Mouse (Mus musculus) limb, embryonic 10.5 days (tissue): ENCODE measurements around the gene Hmgcll1. TPM values are rescaled to one million over a fixed set of nuclear protein-coding genes. Genes with fewer than 3 reads are reported as not detected.

Experiments
- DNase-seq: peaks from one replicate; pipeline ENCODE4 v3.0.0-alpha.2; 2017; ENCODE audit warnings: low spot score
- H3K27ac ChIP-seq: fragments of 300-500 bp; sonication (generic); 2 replicates; pipeline ENCODE4 v1.5.1; 2016; ENCODE audit warnings: mild to moderate bottlenecking
- H3K27me3 ChIP-seq: fragments of 300-500 bp; sonication (generic); 2 replicates; pipeline ENCODE4 v1.6.1; 2016; ENCODE audit warnings: low read depth, mild to moderate bottlenecking; ENCODE audit not compliant: poor library complexity, severe bottlenecking
- H3K36me3 ChIP-seq: fragments of 300-500 bp; sonication (generic); 2 replicates; pipeline ENCODE4 v1.6.1; 2016; ENCODE audit warnings: mild to moderate bottlenecking, moderate library complexity
- H3K4me1 ChIP-seq: fragments of 300-500 bp; sonication (generic); 2 replicates; pipeline ENCODE4 v1.6.1; 2016
- H3K4me3 ChIP-seq: fragments of 300-500 bp; sonication (generic); 2 replicates; pipeline ENCODE4 v1.5.1; 2016; ENCODE audit warnings: mild to moderate bottlenecking, moderate library complexity
- H3K9me3 ChIP-seq: fragments of 300-500 bp; sonication (generic); replicated peaks from 2 replicates; pipeline ENCODE4 v1.6.1; 2016; ENCODE audit warnings: mild to moderate bottlenecking
- WGBS: fragments of 180-500 bp; shearing (Covaris S2); methylation state at CpG from one replicate; pipeline ENCODE4 v1.1.7; 2016; 5-methylcytosine and 5-hydroxymethylcytosine counted together
- polyA plus RNA-seq: library from polyadenylated mRNA; unstranded; fragments of >200 nt; fragmentation: Nextera tagmentation; extraction: Ambion mirVana; gene quantifications from 2 replicates; pipeline ENCODE4 v1.2.1, GENCODE M21; 2016

Gene Hmgcll1
- polyA plus RNA-seq, 1 experiment from 2014 or later: 5.7 TPM

- H3K27ac ChIP-seq: no peak overlapping the region
- no peak for DNase-seq
- no peaks in the 10 kb centered on the region for H3K27me3 ChIP-seq
- peaks cover 15% of the 10 kb centered on the region for H3K4me1 ChIP-seq
- H3K9me3 ChIP-seq: no peaks in the 10 kb centered on the region
- no peaks in the 10 kb centered on the region for H3K36me3 ChIP-seq
- 81% methylated on average over 5 of the region's 5 CpGs for WGBS
- H3K4me3 ChIP-seq: no peak overlapping the region
Measured at GRCm38 (mm10) chr9:76023551-76023973, 8.9 kb downstream of the Hmgcll1 start.

- WGBS: 61% methylated on average over 5 of the region's 5 CpGs
- DNase-seq: no peak
- Histone ChIP-seq H3K36me3 (no peaks in the 10 kb centered on the region), H3K27me3 (no peaks in the 10 kb centered on the region), H3K4me3 (no peak overlapping the region), H3K9me3 (no peaks in the 10 kb centered on the region), H3K4me1 (peaks cover 15% of the 10 kb centered on the region), H3K27ac (peak overlapping the region; percentile 63; the same call in 1 of the 2 replicates)
Measured at GRCm38 (mm10) chr9:76024277-76025246, 9.9 kb downstream of the Hmgcll1 start.

GRCm38 (mm10) chr9:76029471-76030199, 15.0 kb downstream of the Hmgcll1 start:
- Histone ChIP-seq H3K27me3 (no peaks in the 10 kb centered on the region), H3K9me3 (no peaks in the 10 kb centered on the region), H3K27ac (no peak overlapping the region), H3K4me3 (no peak overlapping the region), H3K4me1 (peaks cover 10% of the 10 kb centered on the region), H3K36me3 (no peaks in the 10 kb centered on the region)
- WGBS: 85% methylated on average over 16 of the region's 16 CpGs
- no peak for DNase-seq

GRCm38 (mm10) chr9:76035058-76035457, 20.4 kb downstream of the Hmgcll1 start:
- Histone ChIP-seq H3K36me3 (no peaks in the 10 kb centered on the region), H3K4me3 (no peak overlapping the region), H3K27ac (peak overlapping the region; percentile 67), H3K27me3 (no peaks in the 10 kb centered on the region), H3K4me1 (peaks cover 48% of the 10 kb centered on the region), H3K9me3 (no peaks in the 10 kb centered on the region)
- no peak for DNase-seq
- WGBS: 45% methylated on average over 7 of the region's 7 CpGs

DNA sequence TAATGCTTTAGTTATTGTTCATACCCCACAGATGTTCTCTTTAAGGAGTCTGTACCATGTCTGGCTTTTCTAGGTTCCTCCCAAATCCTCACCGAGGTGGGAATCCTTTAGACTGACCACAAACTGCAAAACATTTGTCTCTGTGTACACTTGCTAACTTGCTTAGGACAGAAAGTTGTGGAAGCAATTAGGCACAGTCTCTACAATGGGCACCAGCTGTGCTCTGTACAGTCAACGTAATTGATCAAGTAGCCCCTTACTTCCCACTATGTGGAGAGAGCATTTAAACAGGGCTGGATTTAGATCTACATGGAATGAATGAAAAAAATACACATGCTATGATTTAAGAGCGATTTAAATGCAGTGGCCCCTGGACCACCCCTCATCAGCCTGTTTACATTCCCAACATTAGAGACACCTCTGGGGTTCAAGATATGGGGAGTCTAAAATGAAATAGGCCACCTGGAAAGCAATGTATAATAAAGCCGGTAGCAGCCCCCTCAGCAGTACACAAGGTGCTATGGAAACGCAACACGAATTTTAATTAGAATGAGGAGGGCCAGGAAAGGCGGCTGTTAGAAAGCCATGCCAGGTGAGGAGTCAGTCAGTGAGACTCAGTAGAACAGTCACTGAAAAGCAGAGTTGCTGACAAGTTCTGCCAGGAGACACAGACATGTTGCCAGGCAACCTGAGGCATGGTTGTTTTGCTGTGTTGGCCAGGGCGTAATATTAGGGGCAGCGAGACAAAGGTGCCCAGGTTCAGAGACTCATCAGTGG, 23.9 kb downstream of the Hmgcll1 start:
- H3K27me3 ChIP-seq: no peaks in the 10 kb centered on the region
- peaks cover 67% of the 10 kb centered on the region for H3K4me1 ChIP-seq
- H3K4me3 ChIP-seq: no peak overlapping the region
- peak; percentile 46 for DNase-seq
- H3K9me3 ChIP-seq: no peaks in the 10 kb centered on the region
- no peaks in the 10 kb centered on the region for H3K36me3 ChIP-seq
- H3K27ac ChIP-seq: peak overlapping the region; percentile 72
- 53% methylated on average over 9 of the region's 9 CpGs for WGBS

GRCm38 (mm10) chr9:76039711-76040110, 25.1 kb downstream of the Hmgcll1 start:
- H3K27ac ChIP-seq: peak overlapping the region; percentile 36; the same call in 1 of the 2 replicates
- H3K4me1 ChIP-seq: peaks cover 62% of the 10 kb centered on the region
- DNase-seq: no peak
- H3K9me3 ChIP-seq: no peaks in the 10 kb centered on the region
- H3K36me3 ChIP-seq: no peaks in the 10 kb centered on the region
- H3K4me3 ChIP-seq: no peak overlapping the region
- 89% methylated on average over 5 of the region's 5 CpGs for WGBS
- H3K27me3 ChIP-seq: no peaks in the 10 kb centered on the region

DNA sequence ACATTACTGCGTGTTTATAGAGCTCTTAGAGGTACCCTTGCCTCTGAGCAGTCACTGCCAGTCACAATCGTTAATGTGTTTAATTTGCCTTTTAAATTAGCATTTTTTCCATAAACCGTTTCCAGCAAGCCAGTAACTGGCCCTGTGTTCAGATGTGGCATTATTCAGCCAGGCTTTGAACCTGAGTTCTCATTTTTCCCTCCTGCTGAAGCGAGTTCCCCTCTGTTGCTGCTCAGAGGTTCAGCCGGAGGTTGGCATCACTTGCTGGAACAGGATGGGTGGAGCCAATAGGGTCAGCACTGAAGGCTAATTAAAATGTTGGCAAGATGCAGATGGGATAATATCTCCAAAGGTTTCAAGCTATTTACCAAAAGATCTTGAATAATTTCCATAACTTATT, 28.7 kb downstream of the Hmgcll1 start:
- WGBS: 72% methylated on average over 5 of the region's 5 CpGs
- Histone ChIP-seq H3K27ac (no peak overlapping the region), H3K27me3 (no peaks in the 10 kb centered on the region)

GRCm38 (mm10) chr9:76060935-76061334, 46.3 kb downstream of the Hmgcll1 start:
- no peaks in the 10 kb centered on the region for H3K9me3 ChIP-seq
- WGBS: 86% methylated on average over 3 of the region's 3 CpGs
- H3K4me1 ChIP-seq: no peaks in the 10 kb centered on the region
- H3K27ac ChIP-seq: no peak overlapping the region
- no peaks in the 10 kb centered on the region for H3K36me3 ChIP-seq
- no peak overlapping the region for H3K4me3 ChIP-seq
- no peak for DNase-seq
- H3K27me3 ChIP-seq: no peaks in the 10 kb centered on the region

More for the DNA sequence above, 28.7 kb downstream of the Hmgcll1 start:
- no peak overlapping the region for H3K4me3 ChIP-seq
- no peaks in the 10 kb centered on the region for H3K36me3 ChIP-seq
- H3K9me3 ChIP-seq: no peaks in the 10 kb centered on the region
- no peak for DNase-seq
- H3K4me1 ChIP-seq: peaks cover 36% of the 10 kb centered on the region

DNA sequence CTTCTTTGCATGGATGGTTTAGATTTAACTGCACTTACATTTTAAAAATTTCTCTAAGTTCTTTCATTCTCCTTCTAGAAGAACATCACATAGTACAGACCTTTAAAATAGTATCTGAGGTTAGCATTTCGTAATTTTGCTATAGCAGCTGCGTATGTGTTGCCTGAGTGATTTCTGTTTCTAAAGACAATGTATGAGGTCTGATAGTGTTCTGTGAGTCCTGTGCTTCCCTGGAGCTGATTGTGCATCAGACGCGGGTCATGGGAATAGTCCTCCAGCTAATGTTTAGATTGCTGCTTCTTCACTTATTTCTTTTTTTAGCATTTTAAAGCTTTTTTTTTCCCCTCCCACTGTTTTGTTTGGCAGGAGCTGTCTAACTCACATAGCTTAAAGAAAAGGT, 46.8 kb downstream of the Hmgcll1 start:
- no peak overlapping the region for H3K27ac ChIP-seq
- 85% methylated on average over 4 of the region's 4 CpGs for WGBS
- H3K9me3 ChIP-seq: no peaks in the 10 kb centered on the region
- DNase-seq: no peak
- no peak overlapping the region for H3K4me3 ChIP-seq
- H3K4me1 ChIP-seq: no peaks in the 10 kb centered on the region
- H3K36me3 ChIP-seq: no peaks in the 10 kb centered on the region
- no peaks in the 10 kb centered on the region for H3K27me3 ChIP-seq

DNA sequence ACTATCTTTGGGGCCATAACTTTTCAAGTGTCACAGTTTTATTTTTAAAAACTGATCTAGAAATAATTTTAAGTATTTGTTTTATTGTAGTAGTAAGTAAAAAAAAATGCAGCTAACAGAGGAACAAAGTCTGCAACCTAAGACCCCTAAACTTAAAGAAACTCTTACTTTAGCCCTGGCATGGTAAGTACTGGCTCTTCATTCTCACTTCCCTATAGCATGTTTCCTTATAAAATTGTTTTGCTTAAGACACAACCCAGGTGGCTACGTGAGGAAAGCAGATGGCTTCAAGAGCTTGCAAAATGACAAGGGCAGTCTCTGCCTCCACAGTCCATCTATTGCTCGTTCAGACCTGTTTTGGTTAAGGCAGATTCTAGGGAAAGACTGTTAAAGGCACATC, 49.5 kb downstream of the Hmgcll1 start:
- H3K27me3 ChIP-seq: no peaks in the 10 kb centered on the region
- H3K27ac ChIP-seq: no peak overlapping the region
- no peaks in the 10 kb centered on the region for H3K36me3 ChIP-seq
- H3K4me1 ChIP-seq: no peaks in the 10 kb centered on the region
- H3K4me3 ChIP-seq: no peak overlapping the region
- no peak for DNase-seq
- 78% methylated on average over 2 of the region's 2 CpGs for WGBS
- H3K9me3 ChIP-seq: no peaks in the 10 kb centered on the region

GRCm38 (mm10) chr9:76091561-76091960, 76.9 kb downstream of the Hmgcll1 start:
- no peaks in the 10 kb centered on the region for H3K9me3 ChIP-seq
- no peak for DNase-seq
- H3K27ac ChIP-seq: no peak overlapping the region
- 71% methylated on average over 2 of the region's 2 CpGs for WGBS
- no peaks in the 10 kb centered on the region for H3K36me3 ChIP-seq
- no peak overlapping the region for H3K4me3 ChIP-seq
- no peaks in the 10 kb centered on the region for H3K27me3 ChIP-seq
- H3K4me1 ChIP-seq: peaks cover 7% of the 10 kb centered on the region

GRCm38 (mm10) chr9:76097221-76097620, 82.6 kb downstream of the Hmgcll1 start:
- H3K9me3 ChIP-seq: no peaks in the 10 kb centered on the region
- H3K4me3 ChIP-seq: no peak overlapping the region
- no peaks in the 10 kb centered on the region for H3K36me3 ChIP-seq
- DNase-seq: no peak
- 89% methylated on average over 5 of the region's 5 CpGs for WGBS
- H3K27me3 ChIP-seq: no peaks in the 10 kb centered on the region
- H3K4me1 ChIP-seq: no peaks in the 10 kb centered on the region
- no peak overlapping the region for H3K27ac ChIP-seq
